Mouse (Mus musculus): ENCODE measurements around the gene Bcl10.
"Not testable (repeated sequence)": the region's sequence is repeated elsewhere in the genome, so short reads cannot be mapped to it uniquely, and the experiment has no call there.

Bcl10 gene

DNA sequence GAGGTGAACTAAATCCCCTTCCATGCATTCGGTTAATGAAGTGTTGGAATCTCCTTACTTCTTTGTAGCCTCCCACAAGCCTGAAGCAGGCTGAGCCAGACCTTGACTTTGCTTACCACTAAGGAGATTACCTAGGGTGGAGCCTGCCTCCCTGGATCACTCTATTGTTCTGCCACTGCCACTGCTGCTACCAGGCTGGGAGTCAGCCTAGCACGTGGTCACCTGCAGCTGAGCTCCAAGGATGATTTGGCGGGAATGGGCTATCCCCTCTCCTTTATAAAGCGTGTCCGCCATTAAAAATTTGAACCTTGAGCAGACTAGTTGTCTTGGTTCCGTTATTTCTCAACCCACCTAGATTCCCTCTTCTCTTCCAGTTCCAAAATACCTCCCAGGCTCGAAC is 8.7 kb upstream of the Bcl10 start:
- DNase-seq = not testable (repeated sequence)

DNA sequence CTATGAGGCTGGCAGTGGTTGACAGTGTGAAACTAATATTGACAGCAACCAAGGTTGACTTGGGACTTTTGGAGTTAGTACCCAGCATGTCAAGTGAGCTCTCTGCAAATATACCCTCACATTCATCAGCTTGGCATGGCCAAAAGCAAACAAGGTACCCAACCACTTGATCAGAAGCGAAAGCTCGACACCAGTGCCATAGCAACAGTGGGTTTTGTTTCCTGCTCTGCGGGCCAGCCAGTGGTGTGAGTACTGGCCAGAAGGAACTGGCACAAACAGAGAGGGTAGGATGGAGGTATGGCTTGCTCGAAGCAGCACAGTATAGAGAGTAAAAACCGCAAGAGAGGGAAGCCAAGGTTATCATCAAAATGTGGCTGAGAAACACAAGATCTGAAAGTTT is 6.2 kb upstream of the Bcl10 start:
- no peak for DNase-seq

DNA sequence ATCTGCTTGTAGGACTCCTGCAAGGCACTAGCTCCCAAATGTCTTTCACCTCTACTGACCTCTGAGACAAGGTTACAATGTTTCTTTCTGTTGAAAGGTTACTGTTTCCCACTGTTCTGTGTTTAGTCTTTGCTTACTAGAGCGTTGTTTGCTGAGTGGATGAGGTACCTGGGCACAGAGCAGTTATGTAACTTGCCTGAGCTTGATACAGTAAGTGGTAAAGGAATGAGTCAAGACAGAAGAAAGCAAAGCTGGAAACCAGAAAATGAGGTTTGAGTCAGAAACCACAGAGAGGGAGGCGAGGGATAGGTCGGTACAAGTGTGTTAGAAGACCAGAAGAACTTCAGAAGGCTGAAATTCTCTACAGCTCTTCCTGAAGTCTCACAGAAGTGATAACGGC is 5.8 kb upstream of the Bcl10 start:
- DNase-seq = no peak

DNA sequence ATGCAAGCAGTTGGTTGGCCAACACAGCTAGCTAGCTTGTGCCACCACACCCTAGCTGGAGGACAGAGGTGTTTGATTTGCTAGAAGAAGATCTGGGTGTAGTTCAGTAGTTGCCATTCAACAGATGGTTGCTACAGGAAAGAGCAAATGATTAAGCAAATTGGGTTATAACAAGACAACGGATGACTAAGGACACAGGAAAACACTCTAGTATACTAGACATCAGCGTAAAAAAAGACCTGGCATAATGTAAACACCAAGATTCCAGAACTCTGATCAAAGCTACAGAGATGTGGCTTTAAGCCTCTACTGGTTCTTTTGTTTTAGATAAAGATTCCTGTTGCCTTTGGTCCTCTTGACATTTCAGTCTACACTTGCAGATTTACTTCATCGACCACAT is 367 bp downstream of the Bcl10 start:
- DNase-seq = no peak

DNA sequence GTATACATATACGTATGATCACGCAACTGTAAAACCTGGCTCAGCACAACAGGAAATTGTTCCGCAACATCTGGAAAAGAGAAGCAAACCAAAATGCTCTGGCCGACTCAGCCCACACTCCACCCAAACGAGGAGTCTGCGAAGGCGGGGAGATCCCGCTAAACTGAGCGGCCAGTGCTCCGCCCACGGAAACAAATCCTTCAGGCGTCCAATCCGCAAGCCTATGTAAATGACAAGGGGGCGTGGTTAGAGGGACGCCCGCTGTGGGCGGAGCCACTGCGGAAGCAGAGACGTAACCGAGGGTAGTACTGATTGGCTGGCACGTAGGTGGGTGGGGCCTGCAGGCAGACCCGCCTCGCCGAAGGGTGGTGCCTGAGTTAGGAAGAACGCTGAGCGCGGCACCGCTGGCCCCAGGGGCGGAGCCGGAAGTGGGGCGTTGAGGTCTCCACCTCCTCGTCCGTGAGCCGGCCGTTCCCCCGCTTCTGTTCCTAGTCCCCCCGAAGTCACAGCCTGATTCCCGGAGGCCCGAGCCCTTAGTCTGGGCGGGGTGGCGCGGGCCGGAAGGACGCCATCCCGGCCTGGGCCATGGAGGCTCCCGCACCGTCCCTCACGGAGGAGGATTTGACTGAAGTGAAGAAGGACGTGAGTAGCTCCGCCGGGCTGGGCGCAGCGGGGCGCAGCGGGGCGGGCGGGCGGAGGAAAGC is 1.4 kb downstream of the Bcl10 start:
- DNase-seq = peak; percentile 97 to 99

DNA sequence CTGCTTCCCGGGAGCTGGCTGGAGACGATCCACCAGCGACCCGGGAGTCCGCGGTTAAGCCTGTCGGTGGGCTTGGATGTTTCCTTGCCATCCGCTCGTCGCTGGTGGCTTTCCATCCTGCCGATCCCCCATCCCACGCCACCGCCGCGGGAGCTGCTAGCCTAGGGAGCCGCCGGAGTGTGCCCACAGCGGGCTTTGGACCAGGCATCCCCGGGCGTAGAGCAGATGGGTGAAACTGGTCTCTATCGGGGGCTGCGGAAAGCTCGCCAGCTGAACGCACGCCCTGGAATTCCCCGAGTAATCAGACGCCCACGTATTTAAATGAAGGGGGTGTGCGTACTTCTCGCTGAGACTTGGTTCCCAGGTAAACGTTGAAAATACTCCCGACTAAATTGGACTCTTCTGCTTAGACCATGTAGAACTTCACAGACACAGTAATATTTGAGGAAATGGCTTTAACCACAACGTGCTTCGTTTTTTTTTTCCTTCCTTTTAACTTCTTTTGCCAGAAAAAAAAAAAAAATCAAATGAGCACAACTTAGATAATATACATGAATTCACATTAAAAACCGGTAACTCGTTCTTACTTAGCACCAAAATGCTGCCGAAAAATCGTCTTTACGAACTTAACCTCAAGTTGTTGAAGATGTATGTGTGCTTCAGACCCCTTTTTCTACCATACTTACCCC is 2.2 kb downstream of the Bcl10 start:
- peak in 1 of 2 experiments; percentile 71 for DNase-seq

DNA sequence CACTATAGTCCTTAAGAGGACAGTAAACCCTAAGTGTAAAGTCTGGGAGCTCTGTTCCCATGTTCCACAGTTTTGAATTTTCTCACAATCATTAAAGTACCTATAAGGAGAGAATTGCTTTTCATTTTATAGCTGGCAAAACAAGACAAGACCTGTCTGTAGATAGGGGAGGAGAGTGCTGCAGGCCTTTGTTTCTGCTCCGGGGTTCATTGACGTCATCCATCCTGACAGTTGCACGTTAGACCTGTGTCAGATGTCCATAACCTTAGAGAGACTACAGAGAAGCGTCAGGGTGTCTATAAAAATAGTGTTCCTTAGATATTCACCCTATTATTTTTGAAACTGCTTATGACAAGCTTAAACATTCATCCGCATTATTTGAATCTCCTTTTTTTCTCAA is 2.9 kb downstream of the Bcl10 start:
- no peak for DNase-seq

DNA sequence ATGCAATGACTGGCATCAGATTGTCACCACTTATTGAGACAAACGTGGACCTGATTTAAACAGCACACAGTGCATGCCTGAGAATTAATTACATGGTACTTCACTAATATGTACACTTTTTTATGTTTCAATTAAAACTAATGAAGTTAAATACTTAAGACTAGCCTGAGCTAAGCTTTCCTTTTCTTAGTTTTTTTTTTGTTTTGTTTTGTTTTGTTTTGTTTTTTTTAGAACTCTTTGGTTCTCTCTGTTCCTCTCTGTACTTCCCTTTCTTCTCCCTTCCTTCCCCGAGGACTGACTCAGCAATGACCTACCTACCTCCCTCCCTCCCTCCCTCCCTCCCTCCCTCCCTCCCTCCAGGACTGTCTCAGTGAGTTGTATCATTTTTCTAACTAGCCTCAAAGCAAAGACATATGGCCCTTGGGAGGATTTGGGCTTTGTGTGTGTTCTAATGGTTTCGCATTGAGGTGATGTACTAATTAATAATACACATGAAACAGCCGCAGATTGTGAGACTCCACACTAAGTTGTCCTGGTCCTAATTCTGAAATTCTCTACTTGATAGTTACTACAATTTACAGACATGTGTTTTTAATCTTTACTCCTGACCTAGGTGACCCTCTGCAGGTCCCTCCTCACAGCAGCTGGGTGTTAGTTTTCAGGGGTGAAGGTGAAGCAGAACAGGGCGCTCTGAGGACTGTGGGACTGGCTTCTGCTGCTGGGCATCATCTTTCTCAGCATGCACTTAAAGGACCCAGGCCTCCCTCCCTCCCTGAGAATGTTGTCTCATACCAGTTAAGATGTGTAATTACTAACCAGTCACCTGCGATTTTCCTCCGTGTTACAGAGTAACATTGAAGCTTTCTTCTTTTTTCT is 7.2 kb downstream of the Bcl10 start:
- no peak for DNase-seq

DNA sequence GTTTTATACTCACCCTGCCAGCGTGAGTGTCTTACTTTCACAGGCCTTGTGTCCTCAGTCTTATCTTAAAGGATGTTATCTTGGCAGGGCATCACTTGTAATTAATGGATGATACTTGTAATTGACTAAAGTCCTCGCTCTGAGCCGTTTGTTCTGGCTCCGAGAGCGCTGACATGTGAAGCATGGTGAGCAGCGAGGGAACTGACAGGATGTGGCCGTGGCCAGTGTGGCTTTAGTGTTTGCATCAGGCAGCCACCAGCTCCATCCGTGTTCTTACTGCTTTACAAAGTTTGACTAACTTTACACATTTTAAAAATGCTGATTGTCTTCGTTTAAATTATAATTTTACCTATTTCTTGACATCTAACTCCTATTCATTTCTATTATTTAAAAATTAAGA is 11.2 kb downstream of the Bcl10 start:
- DNase-seq = no peak

DNA sequence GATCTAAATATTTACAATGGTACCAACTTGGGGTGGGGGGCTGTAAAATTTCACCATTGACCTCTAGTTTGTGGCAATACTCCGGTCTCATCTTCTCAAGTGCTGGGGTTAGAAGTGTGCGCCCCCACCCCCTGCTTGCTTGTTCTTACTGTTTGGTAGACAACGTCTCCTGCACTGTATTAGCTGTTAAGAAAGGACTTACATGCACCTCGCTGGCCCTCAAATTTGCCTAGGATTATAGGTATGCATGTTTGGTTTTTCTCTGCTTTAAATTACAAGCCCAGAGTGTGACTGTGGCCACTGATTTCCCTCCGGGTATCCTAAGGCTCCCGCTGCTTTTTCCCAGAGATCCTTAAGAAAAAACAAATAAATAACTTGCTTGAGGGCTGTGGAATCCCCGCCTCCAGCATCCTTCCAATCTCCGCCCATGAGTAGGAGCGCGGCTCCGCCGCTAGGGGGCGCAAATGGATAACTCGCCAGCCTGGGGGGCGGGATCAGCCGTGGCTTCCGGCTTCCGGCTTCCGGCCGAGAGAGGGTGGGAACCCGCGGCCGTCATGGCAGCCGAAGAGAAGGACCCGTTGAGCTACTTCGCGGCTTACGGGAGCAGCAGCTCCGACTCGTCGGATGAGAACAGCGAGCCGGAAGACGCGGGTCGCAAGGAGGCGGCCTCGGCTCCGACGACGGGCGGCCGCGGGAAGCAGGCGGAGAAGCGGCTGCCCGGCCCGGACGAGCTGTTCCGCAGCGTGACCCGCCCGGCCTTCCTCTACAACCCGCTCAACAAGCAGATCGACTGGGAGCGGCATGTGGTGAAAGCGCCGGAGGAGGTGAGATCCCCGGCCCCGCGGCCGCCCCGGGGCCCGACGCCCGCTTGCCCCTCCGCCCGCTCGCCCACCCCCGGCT is 15.2 kb downstream of the Bcl10 start, which contains the start of gene 2410004B18Rik:
Gene 2410004B18Rik (plus strand): TSS at position 510 of the 900 bp plus-strand sequence.
- DNase-seq = peak; percentile 92 to 96

DNA sequence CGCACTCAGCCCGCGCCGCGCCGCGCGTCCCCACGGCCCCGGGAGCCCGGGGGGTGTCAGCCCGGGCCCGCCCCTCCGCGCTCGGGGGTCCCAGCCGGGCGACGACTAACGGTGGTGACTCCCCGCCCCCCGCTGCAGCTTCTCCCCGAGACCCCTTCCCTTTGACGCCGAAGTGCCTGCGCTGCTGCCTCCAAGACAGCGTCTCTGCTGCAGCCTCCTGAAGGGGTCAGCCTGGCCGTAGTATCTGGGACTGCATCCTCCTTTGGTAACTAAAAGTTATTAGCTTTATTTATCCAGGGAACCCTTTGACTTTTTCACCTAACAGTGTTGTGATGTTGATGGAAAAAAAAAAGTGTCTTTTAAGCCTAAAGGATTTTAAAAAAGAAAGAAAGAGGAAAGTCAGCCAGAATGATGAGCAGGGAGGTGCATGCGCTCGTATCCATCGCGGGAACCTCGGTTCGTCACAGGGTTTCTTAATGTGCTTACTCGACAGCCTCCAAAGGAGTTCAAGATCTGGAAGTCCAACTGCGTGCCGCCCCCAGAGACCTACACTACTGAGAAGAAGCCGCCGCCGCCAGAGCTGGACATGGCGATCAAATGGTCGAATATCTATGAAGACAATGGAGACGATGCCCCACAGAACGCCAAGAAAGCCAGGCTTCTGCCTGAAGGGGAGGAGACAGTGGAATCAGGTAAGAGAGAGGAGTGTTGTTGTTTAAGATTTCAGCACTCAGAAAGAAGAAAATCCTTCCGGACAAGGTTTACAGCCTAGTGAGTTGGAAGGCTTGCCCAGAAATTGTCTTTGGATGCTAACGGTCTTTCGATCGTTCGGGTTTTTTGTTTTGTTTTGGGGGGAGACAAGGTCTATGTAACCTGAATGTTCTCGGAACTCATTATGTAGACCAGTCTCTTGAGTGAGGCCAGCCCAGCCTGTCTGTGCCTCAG is 16.1 kb downstream of the Bcl10 start:
- peak in 1 of 2 experiments; percentile 45 for DNase-seq

DNA sequence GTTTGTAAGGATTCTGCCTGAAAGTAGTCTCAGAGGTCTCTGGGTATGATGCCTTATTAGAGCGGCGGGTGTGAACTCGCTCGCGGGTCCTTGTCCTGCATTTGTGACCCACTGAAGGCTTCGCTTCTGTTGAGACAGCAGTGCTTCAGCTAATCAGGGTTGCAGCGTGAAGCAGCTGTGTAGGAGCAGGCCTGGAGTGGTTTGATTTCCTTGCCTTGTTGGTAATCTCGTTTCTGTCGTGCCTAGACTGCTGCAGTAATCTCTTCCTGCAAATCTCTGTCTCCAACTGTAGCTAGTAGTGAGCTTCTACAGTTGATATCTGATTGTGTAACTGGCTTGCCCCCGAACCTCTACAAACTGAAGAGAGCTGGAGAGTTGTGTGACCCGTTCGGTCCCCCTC is 16.8 kb downstream of the Bcl10 start:
- no peak for DNase-seq

DNA sequence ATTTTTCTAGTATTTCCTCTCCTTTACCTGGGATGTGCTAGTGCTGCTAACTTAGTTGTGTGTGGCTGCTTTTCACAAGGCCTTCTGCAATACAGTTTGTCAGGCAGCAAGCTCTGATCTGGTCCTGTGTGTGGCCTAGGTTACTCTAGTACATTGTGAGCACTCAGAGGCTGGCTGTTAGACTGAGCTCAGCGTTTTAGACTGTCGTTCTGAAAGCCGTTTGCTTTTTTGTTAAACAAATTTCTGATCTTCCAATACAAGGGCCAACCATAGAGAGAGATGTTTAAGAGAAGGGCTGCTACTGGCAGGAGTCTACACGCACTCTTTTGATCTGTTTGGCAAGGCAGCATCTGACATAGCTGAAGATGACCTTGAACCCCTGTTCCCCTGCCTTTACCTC is 17.4 kb downstream of the Bcl10 start:
- no peak for DNase-seq

DNA sequence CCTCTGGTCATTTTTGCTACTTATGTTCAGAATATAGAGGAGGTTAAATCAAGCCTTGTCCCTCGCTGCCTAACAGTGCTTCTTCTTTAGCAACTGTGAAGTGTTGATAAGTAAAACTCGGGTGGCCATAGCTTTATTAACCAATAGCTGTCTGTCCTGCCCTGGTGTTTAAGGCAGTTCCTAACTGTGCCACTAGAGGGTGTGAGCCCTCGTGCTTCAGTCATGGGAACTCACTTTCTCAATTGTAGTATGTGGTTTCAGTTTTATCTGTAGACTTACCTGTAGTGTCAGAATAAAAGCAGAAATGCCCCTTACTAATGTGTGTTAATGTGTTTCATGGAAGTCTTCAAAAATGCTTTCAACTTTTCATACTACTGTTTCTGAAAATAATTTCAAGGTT is 19.4 kb downstream of the Bcl10 start:
- DNase-seq = peak; percentile 64 to 75

DNA sequence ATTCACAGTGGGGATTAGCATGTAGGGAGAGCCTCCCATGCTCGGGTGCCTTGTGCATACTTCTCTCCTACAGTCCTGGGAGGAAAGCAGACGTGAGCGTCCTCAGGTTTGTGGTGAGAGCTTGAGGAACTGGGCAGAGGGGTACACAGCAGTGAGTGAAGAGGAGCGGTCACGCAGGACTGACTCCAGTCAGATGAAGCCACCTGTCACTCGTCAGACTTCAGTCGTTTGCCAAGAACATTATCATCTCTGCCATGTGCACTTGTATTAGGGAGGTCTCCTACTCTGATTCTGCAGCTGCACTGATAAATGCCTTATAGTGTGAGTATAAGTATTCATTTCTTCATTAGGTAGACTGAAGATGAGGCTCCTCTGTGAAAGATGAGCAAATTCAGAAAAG is 21.7 kb downstream of the Bcl10 start:
- no peak for DNase-seq

DNA sequence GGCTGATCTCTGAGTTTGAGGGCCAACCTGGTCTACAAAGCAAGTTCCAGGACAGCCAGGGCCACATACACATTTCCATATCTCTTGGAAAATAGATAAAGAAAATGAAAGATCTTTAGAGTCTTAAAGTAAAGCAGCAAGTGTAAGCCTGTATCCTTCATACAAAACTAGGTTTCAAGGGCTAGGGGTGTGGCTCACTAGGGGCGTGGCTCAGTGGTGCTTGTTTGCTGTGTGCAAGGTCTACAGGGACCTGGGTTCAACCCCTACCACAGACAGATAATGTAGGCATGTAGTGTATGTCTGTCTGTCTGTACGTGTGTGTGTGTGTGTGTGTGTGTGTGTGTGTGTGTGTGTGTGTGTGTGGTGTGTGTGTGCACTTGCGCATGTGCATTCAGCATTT is 23.3 kb downstream of the Bcl10 start:
- no peak for DNase-seq

DNA sequence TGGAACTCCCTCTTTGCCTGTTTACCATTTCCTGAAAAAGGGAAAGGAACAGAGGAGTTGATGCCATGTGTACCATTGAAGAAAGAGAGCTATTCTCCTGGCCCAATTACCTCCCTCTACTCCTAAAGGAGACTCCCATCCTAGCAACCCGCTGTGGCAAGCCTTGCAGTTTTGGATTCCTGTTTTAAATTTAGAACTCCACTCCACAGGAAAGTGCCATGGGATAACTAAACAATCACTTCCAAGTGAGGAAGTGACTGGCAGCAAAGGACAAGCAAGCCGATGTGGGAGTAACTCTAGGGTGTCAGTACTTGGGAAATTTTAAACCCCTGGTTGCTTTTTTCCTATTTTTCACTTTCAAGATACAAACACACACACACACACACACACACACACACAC is 24.1 kb downstream of the Bcl10 start:
- DNase-seq = no peak

DNA sequence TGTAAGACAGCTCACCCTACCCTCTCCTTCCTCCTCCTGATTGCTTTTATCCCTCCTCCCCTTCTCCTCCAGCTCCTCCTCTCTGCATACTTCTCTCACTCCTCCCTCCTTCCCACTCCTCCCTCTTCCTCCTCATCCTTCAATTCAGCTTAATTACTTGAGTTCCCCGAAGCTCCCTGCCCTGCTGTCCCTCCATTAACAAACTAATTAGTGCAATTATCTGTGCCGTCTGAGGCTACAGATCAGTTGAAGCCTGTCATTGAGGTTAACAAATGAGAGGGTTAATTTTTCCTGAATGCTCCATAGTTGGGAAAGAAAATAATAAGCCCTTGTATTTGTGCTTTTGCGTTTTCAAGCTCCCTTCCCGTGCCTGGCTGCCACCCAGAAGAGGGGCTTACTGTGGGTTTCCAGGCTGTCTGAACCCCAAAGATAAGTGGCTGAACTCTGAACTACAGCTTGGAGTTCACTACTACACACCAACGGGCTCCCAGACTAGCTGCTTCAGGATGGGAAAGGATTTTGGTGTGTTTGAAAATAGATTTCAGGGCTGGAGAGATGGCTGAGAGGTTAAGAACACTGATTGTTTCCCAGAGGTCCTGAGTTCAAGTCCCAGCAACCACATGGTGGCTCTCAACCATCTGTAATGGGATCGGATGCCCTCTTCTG is 25.1 kb downstream of the Bcl10 start:
- no peak for DNase-seq

DNA sequence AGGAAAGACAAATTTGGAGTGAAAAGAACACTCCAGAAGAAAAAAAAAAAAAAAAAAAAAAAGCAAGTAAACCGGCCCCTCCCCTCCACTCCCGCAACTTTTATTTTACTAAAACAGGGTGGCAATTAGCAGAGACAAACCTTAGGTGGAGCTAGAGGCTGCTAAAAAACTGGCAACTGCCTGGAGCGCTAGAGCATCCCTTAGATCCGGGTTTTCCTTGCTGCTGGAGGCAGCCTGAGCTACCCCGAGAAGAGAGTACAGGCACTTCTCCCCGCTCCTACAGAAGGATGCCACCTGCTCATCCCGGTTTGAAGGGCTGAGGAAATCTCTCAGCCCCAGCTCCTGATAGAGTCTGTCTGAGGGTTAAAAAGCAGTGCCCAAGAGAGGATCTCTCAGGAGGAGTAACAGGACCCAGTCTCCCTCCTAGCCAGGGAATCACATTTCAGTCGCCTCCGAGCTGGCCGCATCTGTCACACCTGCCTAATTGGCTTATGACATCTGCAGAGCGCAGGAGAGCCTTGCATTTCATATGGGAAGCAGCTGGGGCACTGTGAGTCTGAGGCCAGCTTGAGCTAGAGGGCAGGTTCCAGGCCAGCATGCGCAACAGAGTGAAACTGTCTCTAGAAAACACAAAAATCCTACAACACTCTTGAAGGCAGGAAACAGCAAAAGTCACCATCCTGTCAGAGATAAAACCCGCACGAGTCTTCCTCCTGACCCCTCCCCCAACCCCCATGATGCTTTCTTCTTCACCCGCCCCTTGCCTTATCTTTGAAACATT is 27.6 kb downstream of the Bcl10 start:
- peak; percentile 41 to 56 for DNase-seq

DNA sequence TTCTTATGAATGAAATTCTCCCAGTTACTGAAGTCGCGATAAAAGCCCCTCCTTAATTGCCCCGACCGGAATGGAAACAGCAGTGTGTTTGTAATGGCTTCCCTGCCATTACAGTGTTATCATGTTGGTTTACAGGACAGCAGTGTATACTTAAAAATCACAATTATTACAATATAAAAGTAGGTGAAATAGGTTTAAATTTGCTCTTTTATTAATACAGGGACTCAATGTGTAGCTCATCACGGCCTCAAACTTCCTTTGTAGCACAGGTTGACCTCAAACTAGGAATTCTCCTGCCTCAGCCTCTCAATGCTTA is 28.2 kb downstream of the Bcl10 start:
- DNase-seq = no peak

All from cerebellum, postnatal 25 days (tissue).